Mouse (Mus musculus) heart, postnatal 0 days (tissue): ENCODE data around the gene Gm42420.

ENCODE experiments used
- CTCF ChIP-seq: IDR thresholded peaks from 2 replicates; pipeline ENCODE4 v1.5.1; 2016; ENCODE audit warnings: antibody characterized with exemption, control low read depth, low read depth
- EP300 ChIP-seq: IDR thresholded peaks from 2 replicates; pipeline ENCODE4 v1.6.1; 2016; ENCODE audit warnings: antibody characterized with exemption, low read depth

GRCm38 (mm10) chr6:39540563-39540962, 45.0 kb upstream of the Gm42420 start:
- TF ChIP-seq CTCF: no peak
- no peak for TF ChIP-seq EP300
